Mouse (Mus musculus): Measurements from ENCODE around the gene Olfr1104. TPM values are rescaled to one million over a fixed set of nuclear protein-coding genes. Genes with fewer than 3 reads are reported as not detected.

Gene Olfr1104
- not detected for polyA plus RNA-seq (2021)

- in situ Hi-C loops (cut with MboI; ENCODE audit: low pct_unique_long_range_greater_than_20kb): no loop called here
- no peak for TF ChIP-seq CTCF (IDR thresholded peaks at IDR 0.05)
- DNase-seq (ENCODE audit: low read depth, low spot score): no peak
- ATAC-seq: no peak
- POLR2A ChIA-PET: no interaction called here
- CTCF ChIA-PET: no interaction called here
- H3K27me3 ChIP-seq: peaks cover 4% of the 10 kb centered on the region
Observed at GRCm38 (mm10) chr2:87026980-87027379, at the start of gene Olfr1104. Gene Olfr1104 (minus strand): TSS chr2:87027080.

GRCm38 (mm10) chr2:87075717-87076116 lies 48.8 kb upstream of the Olfr1104 start, which contains the start of gene Olfr1107:
Gene Olfr1107 (minus strand): TSS chr2:87075817.
- ChIA-PET POLR2A (no interaction called here), CTCF (no interaction called here)
- no peak for TF ChIP-seq CTCF (IDR thresholded peaks at IDR 0.05)
- no peak for DNase-seq (ENCODE audit: low read depth, low spot score)
- in situ Hi-C loops (cut with MboI; ENCODE audit: low pct_unique_long_range_greater_than_20kb): no loop called here
- no peak for ATAC-seq
- no peaks in the 10 kb centered on the region for H3K27me3 ChIP-seq

GRCm38 (mm10) chr2:87052173-87052572 lies 25.3 kb upstream of the Olfr1104 start, which contains the start of gene Olfr1106:
Gene Olfr1106 (minus strand): TSS chr2:87052273.
- ATAC-seq (no peak), DNase-seq (ENCODE audit: low read depth, low spot score) (no peak)
- no peak for TF ChIP-seq CTCF (IDR thresholded peaks at IDR 0.05)
- POLR2A ChIA-PET: no interaction called here
- H3K27me3 ChIP-seq: no peaks in the 10 kb centered on the region
- in situ Hi-C loops (cut with MboI; ENCODE audit: low pct_unique_long_range_greater_than_20kb): no loop called here
- CTCF ChIA-PET: no interaction called here

DNA sequence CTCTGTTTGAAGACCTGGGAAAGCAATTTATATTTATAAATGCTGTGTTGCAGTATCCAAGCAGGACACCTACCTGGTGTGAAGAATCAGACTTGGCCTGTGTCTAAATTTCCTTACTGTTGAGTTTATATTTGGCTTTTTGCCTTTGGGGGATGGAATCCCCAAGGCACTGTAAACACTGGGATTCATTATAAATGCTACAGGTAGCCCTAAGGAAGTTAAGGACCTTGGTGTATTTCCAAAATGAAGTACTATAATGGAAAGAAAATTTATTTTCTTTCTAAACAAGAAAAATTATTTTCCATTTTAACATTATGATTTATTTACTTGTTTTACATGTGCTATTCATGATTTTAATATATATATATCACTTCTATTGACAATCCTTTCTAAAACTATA lies 9.6 kb upstream of the Olfr1104 start, which contains the start of gene Olfr1105:
Gene Olfr1105, minus strand, starts transcription at position 101 of the 400 bp plus-strand sequence.
- ChIA-PET POLR2A (no interaction called here), CTCF (no interaction called here)
- TF ChIP-seq CTCF (IDR thresholded peaks at IDR 0.05): no peak
- DNase-seq (ENCODE audit: low read depth, low spot score) (no peak), ATAC-seq (no peak)
- in situ Hi-C loops (cut with MboI; ENCODE audit: low pct_unique_long_range_greater_than_20kb): no loop called here
- H3K27me3 ChIP-seq: no peaks in the 10 kb centered on the region

- ChIA-PET POLR2A (no interaction called here), CTCF (interaction anchor here (1.1 kb wide), 1 partner anchor 10 kb away, joined by 3 read pairs; no protein-coding TSS in a partner anchor)
- no peak for TF ChIP-seq CTCF (IDR thresholded peaks at IDR 0.05)
- in situ Hi-C loops (cut with MboI; ENCODE audit: low pct_unique_long_range_greater_than_20kb): no loop called here
- no peaks in the 10 kb centered on the region for H3K27me3 ChIP-seq
- DNase-seq (ENCODE audit: low read depth, low spot score) (no peak), ATAC-seq (no peak)
Observed at GRCm38 (mm10) chr2:86998098-86998497, 28.8 kb downstream of the Olfr1104 start, which contains the start of gene Olfr1102. Gene Olfr1102 (plus strand): TSS chr2:86998398.

GRCm38 (mm10) chr2:86991121-86991520 lies 35.8 kb downstream of the Olfr1104 start, which contains the start of gene Olfr1101:
Gene Olfr1101 (minus strand): TSS chr2:86991221.
- no peak for TF ChIP-seq CTCF (IDR thresholded peaks at IDR 0.05)
- POLR2A ChIA-PET: no interaction called here
- CTCF ChIA-PET: no interaction called here
- no peak for ATAC-seq
- in situ Hi-C loops (cut with MboI; ENCODE audit: low pct_unique_long_range_greater_than_20kb): no loop called here
- no peak for DNase-seq (ENCODE audit: low read depth, low spot score)
- no peaks in the 10 kb centered on the region for H3K27me3 ChIP-seq

GRCm38 (mm10) chr2:86979854-86980253 lies 47.0 kb downstream of the Olfr1104 start, which contains the start of gene Olfr1100:
Gene Olfr1100 (minus strand): TSS chr2:86979954.
- no peaks in the 10 kb centered on the region for H3K27me3 ChIP-seq
- ChIA-PET POLR2A (no interaction called here), CTCF (no interaction called here)
- in situ Hi-C loops (cut with MboI; ENCODE audit: low pct_unique_long_range_greater_than_20kb): no loop called here
- ATAC-seq: no peak
- no peak for TF ChIP-seq CTCF (IDR thresholded peaks at IDR 0.05)
- DNase-seq (ENCODE audit: low read depth, low spot score): no peak

Other genes starting within 250 kb of the Olfr1104 start
- not detected for gene Olfr1093, start 244.6 kb downstream of the Olfr1104 start, polyA plus RNA-seq (2021)
- gene Olfr141, start 217.1 kb downstream of the Olfr1104 start, polyA plus RNA-seq (2021): not detected
- not detected for gene Olfr1094, start 202.4 kb downstream of the Olfr1104 start, polyA plus RNA-seq (2021)
- not detected for gene Olfr1095, start 175.4 kb downstream of the Olfr1104 start, polyA plus RNA-seq (2021)
- gene Gm13723, start 152.3 kb downstream of the Olfr1104 start, polyA plus RNA-seq (2021): not detected
- not detected for gene Olfr1097, start 134.9 kb downstream of the Olfr1104 start, polyA plus RNA-seq (2021)
- not detected for gene Olfr1098, start 102.5 kb downstream of the Olfr1104 start, polyA plus RNA-seq (2021)
- gene Olfr1099, start 66.4 kb downstream of the Olfr1104 start, polyA plus RNA-seq (2021): not detected
- gene Olfr1100, start 47.1 kb downstream of the Olfr1104 start, polyA plus RNA-seq (2021): not detected
- not detected for gene Olfr1101, start 35.9 kb downstream of the Olfr1104 start, polyA plus RNA-seq (2021)
- gene Olfr1102, start 28.7 kb downstream of the Olfr1104 start, polyA plus RNA-seq (2021): not detected
- not detected for gene Olfr1105, start 9.5 kb upstream of the Olfr1104 start, polyA plus RNA-seq (2021)
- gene Olfr1106, start 25.2 kb upstream of the Olfr1104 start, polyA plus RNA-seq (2021): not detected
- not detected for gene Olfr1107, start 48.7 kb upstream of the Olfr1104 start, polyA plus RNA-seq (2021)
- not detected for gene Olfr1109, start 68.9 kb upstream of the Olfr1104 start, polyA plus RNA-seq (2021)
- not detected for gene Olfr259, start 87.5 kb upstream of the Olfr1104 start, polyA plus RNA-seq (2021)
- not detected for gene Olfr1110, start 113.2 kb upstream of the Olfr1104 start, polyA plus RNA-seq (2021)
- not detected for gene Olfr1111, start 125.5 kb upstream of the Olfr1104 start, polyA plus RNA-seq (2021)
- gene Olfr1112, start 160.7 kb upstream of the Olfr1104 start, polyA plus RNA-seq (2021): not detected
- gene Olfr1113, start 181.9 kb upstream of the Olfr1104 start, polyA plus RNA-seq (2021): not detected
- gene Olfr1115, start 220.9 kb upstream of the Olfr1104 start, polyA plus RNA-seq (2021): not detected
- not detected for gene Olfr1116, start 240.5 kb upstream of the Olfr1104 start, polyA plus RNA-seq (2021)